Mouse (Mus musculus) thymus, postnatal 14 days (tissue): ENCODE results near the gene Spag5.
A peak's percentile ranks its signal among the peaks of the same experiment; 100 is the strongest.

Experiments
- DNase-seq: peaks from one replicate; pipeline ENCODE4 v3.0.0; 2021

Gene Spag5

DNA sequence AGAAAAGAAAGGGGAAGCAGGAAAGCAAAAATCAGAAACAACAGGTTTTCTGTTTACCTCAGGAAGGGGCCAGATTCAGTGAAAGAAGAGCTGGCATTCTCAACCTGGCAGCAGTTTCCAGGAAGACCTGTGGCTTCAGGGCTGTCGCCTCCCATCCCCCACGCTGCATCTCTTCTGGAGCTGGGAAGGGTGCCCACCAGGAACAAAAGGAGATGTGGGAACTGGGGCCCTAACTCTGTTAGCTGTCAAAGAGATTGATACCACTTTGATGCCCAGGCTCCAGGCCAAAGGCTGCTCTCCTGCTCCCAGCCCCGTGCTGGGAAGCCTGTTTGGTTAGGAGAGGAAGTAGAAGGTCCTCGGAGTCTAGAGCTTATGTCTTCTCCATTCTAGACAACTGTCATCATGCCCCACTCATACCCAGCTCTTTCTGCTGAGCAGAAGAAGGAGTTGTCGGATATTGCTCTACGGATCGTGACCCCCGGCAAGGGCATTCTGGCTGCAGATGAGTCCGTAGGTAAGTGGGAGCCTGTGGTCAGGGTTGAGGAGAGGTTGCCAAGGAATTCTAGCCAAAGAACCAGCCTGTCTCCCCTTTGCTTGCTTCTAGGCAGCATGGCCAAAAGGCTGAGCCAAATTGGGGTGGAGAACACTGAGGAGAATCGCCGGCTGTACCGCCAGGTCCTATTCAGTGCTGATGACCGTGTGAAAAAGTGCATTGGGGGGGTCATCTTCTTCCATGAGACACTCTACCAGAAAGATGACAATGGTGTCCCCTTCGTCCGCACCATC is 22.9 kb downstream of the Spag5 start:
- DNase-seq: no peak

DNA sequence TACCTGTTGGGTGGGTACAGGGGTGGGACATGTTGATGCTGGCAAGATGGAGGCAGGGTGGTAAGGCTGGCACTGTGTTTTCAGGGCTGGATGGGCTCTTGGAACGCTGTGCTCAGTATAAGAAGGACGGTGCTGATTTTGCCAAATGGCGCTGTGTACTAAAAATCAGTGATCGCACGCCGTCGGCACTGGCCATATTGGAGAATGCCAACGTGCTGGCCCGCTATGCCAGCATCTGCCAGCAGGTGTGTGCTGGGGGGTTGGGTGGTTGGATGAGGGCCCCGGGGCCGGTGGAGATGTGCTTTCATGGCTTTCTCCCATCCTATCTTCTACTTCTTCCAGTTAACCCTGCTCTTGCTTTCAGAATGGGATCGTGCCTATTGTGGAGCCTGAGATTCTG is 23.6 kb downstream of the Spag5 start:
- DNase-seq: no peak

GRCm38 (mm10) chr11:78327215-78327614 is 25.9 kb downstream of the Spag5 start:
- no peak for DNase-seq

GRCm38 (mm10) chr11:78327634-78328511 is 26.5 kb downstream of the Spag5 start, which contains the start of gene Pigs:
Gene Pigs (plus strand): TSS chr11:78328415.
- peak; percentile 95 for DNase-seq

DNA sequence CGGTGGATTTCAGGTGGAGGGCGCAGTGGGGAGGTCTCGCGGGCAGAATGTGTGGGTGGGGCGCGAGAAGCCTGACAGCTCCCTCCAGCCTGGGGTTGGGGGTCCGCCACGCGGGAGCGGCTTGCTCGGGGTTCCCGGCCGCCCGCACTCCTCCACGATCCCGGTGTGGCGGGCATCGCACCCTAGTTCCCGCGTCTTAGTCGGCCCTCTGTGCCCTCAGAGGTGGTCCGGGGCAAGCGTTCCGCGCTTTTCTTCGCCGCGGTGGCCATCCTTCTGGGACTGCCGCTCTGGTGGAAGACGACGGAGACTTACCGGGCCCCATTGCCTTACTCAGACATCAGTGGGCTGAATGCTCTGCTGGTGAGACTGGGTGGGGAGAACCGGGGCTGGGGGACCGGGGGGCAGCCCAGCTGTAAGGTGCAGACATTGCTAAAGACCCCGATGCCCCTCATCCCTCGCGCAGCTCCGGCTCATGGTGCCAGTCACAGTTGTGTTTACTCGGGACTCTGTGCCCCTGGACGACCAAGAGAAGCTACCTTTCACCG is 27.3 kb downstream of the Spag5 start:
- DNase-seq: no peak

DNA sequence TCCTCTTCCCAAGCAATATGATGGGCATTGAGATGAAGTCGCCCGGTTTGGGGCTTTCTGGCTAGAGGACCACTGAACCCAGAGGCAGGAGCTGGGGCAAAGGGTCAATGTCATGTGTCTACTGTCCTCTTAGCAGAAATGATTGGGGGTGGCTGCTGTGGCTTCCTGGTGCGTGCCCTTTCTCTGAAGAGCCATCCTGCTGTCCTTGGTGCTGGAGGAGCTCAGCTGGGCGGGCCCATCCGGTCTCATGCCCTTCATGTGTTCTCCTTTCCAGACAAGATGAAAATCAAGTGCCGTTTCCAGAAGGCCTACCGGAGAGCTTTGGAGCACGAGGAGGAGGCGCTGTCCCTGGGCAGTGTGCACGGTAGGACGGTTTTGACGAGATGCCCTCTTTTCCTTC is 31.3 kb downstream of the Spag5 start:
- DNase-seq: no peak

- DNase-seq: no peak
Measured at GRCm38 (mm10) chr11:78333992-78334391, 32.7 kb downstream of the Spag5 start.

DNA sequence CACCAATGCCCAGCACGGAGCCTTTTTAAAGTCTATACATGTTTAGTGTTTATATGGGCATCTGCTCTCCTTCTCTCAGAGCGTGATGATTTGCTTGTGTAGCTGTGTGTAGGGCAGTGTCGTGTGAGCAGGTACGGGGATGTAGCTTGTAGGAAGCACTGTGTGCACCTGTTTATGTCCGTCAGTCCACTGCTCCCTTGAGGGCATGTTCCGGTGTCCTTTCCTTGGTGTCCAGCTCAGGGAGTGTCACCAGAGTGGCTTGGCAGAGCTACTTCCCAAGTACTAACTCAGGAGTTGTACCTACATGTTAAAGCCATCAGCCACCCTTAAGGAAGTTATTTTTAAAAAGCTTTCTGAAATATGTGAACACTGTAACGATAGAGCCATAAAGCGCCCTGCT is 35.7 kb downstream of the Spag5 start:
- DNase-seq: no peak

DNA sequence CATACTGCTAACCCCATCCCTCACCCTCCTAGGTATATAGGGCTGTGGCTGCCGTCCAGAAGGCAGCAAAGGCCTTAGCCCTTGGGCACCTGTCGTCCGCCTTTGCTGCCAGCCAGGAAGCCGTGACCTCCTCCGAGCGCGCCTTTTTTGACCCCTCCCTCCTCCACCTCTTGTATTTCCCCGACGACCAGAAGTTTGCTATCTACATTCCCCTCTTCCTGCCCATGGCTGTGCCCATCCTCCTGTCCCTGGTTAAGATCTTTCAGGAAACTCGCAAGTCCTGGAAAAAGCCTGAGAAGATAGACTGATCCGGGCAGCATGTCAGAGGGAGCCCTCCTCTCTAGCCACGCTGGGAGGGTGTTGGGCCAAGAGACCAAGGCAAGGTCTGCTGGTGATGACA is 40.4 kb downstream of the Spag5 start:
- no peak for DNase-seq

DNA sequence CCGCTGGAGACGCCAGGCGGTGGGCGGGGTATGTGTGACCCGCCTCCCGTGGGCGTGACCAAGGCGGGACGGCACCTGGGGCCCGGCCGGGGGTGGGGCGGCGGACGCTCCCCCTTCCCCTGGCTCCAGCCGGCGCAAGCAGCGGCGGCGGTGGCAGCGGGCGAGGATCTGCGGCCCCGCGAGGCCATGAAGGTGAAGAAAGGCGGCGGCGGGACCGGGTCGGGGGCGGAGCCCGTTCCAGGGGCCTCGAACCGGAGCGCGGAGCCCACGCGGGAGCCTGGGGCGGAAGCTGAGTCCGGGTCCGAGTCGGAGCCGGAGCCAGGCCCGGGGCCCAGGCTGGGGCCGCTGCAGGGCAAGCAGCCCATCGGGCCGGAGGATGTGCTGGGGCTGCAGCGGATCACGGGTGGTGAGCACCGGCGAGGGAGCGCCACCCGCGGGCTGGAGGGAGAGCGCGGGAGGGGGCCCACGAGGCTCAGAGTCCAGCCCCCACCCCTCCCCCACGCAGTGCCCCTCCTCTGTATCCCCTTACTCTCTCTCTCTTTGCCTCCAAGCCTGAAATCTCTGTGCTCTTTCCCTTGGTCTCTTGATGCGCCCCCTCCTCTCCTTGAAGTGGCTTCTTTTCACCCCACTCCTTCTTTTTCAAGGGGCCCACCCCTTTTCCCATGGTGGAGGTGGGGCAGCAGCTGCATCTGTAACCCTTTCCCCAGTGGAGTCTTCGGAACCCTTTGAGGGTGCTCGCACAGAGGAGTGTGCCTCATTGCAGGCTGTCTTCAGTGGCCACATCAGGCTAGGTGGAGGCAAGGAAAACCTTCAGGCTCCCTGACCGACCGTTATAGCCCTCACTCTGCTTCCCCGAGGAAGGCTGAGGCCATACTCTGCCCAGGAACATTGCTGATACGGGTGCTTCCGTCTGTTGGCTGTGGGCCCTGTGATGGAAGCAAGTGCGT is 42.3 kb downstream of the Spag5 start, which contains the start of gene Unc119:
Gene Unc119 (plus strand): TSS at position 102 of the 947 bp plus-strand sequence.
- DNase-seq: peak; percentile 89

DNA sequence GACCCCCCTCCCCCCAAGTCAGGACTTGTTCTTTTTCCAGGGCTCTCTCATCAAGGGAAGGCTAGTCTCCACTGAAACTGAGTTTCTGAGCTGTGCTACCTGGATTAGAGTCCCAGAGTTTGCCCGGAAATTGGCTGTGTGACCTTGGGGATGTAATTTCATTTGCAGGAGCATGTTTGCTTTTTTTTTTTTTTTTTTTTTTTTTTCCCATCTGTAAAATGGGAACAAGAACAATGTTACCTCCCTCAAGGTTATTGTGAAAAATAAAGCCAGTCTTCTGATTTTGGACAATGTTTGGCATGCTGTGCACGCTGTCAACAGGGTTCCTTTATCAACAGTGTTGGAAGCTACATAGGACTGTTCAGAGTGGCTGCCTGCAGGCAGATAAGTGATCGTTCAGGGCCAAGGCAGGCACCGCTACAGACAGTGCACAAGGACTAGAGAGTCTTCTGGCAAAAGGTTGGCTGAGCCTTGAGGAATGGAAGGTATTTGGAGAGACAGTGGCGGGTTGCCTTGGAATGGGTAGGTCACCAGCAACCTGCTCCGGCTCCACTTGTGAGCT is 43.1 kb downstream of the Spag5 start:
- DNase-seq: no peak

GRCm38 (mm10) chr11:78344890-78345715 is 43.8 kb downstream of the Spag5 start:
- no peak for DNase-seq

DNA sequence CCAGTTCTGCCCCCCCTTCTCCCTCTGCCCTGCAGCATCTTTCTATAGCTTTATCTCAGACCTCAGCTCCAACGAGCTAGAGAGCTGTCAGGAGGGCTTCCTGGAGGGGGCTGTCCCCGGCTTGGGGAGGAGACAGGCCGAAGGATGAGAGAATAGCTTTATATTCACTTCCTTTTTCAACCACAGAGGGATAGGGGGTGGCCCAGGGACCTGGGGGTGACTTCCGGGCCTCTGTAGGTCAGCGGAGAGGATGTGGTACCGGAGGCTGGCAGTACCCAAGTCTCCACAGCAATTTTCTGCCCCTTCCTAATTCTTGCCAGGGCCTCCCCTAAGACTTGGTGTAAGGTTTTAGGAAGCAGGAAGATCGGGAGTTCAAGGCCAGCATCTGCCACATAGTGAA is 44.5 kb downstream of the Spag5 start:
- peak; percentile 53 for DNase-seq

DNA sequence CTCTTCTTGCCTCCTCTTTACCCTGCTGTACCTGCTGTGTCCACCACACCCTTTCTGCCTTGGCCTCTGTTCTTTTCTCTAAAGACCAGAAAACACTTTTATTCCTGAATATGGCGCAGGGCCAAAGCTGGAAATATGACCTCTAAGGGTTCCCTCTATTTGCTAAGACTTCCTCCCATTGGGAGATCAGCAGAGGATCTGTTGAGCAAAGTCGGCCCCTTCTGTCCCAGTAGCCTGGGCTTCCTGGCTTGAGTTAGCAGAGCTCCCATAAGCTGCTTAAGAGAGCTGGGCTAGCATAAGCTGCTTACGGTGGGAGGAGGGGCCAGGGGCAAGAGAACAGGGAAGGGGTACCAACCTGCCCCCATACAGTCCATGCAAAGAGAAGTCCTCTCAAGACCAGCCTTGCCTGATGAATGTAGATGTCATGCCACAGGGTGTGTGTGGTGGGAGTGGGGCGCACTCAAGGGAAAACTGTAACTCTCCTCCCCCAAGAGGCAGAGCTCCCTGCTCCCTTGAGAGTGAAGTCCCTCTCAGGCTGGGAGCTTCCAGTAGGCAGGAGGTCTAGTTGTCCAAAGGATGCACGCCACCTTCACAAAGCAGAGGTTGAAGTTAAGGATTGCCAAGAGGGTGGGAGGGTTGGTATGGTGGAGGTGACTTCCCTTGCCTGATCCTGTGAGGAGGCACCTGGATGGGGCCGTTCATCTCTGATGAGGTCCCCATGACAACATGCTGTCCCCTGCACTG is 45.2 kb downstream of the Spag5 start:
- no peak for DNase-seq

DNA sequence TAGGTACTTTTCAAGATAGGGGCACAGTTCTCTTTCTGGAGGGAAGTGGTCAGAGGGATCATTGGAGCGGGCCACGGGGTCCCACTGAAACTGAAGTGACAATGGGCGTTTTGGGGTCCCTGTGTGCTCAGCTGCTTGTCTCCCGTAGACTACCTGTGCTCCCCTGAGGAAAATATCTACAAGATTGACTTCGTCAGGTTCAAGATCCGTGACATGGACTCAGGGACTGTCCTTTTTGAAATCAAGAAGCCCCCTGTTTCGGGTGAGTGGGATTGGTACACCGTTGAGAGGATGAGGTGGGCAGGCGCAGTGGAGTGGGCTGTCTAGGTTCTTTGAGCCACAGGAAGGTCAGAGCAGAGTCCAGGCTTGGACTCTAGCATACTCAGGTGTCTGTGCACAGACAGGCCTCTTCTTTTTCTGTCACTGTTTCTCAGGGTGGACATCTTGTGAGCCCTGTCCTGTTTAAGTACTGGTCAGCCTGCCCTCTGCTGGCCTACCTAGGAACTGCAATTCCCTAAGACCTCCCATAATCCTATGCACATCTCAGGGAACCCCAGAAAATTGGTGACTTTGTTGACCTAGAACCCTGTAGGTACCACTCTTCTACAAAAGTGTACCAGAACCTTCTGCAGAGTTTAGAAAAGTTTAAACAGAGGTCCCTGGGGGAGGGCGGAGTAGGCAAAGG is 45.9 kb downstream of the Spag5 start:
- peak; percentile 75 for DNase-seq

GRCm38 (mm10) chr11:78347908-78348307 is 46.6 kb downstream of the Spag5 start:
- no peak for DNase-seq

DNA sequence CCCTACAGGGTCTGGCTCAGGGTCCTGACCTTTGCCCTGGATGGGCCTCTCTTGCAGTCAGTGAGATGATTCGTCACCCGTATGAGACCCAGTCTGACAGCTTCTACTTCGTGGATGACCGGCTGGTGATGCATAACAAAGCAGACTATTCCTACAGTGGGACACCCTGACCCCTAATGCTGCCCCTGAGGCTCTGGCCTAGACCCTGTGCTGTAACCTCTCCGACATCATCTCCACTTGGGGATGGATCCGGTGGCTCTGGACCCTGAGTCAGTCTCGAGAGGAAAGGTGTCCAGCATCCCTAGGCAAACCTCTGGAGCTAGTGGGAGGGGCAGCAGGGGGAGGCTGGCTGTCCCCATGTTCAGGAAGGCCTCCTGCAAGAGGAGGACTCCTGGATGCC is 47.1 kb downstream of the Spag5 start:
- no peak for DNase-seq

DNA sequence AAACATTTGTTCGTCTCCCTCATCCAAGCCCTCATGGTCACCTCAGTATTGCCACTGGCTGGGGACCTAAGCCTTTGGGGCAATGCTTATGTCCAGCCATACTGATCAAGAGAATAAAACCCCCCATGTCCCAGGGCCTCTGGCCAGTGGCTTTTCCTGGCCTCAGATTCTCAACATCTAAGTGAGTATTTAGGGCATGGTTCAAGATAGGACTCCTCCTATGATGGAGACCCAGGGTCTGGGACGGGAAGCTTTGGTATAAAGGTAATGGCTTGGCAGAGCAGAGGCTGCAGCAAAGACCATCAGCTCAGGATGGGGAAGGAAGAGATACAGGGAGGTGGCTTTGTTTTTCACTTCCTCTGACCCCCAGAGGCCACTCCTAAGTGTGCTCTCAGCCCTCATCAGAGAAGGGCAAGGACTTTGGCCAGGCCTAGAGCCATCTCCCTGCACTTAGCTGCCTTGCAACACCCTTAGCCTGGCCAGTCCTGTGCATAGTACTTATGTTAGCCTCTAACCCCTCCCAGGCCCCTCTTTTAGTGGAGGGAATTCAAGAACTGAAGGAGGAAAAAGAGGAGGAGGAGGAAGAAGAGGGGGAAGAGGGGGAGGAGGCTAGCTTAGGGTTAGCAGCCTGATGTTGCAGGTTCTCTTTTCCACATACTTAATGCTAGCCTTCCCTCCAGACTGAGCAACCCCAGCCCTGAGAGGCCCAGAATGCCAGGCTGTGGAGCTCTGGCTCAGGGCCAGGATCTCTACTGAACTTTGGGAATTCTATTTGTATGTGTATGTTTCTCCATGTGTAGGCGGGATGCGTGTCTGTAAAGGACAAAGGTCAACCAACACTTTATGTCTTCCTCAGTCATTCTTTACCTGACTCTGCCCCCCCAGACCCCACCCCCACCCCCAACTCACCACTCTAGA is 48.4 kb downstream of the Spag5 start:
- DNase-seq: no peak

DNA sequence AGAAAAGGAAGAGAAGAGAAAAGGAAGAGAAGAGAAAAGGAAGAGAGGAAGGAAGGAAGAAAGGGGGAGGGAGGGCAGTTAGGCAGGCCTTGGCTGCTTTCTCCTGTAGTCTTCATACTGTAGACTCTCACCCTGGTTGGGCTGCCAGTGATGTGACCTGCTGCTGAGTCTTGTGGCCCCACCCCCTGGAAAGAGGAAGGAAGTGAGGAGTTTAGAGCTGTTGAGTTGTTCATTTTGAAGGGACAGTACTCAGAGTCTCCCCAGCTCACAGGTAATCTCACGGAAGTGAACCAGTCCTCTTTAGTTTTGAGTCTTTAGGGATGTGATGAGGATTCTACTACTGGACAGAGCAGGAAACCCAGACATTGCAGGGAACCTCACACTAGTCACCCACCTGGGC is 51.8 kb downstream of the Spag5 start:
- DNase-seq: no peak
